Mouse (Mus musculus): ENCODE measurements around the gene Mapk12. TPM values are rescaled to one million over a fixed set of nuclear protein-coding genes. Genes with fewer than 3 reads are reported as not detected.

Gene Mapk12
- total and polyA plus RNA-seq, 3 experiments = 0.18 TPM; not detected in 2

- TF ChIP-seq ZKSCAN1 (IDR thresholded peaks at IDR 0.05; ENCODE audit: low read depth, low read length) = no peak
- TF ChIP-seq RCOR1 (IDR thresholded peaks at IDR 0.05; ENCODE audit: low read depth, low read length) = no peak
- no peak for TF ChIP-seq ETS1 (IDR thresholded peaks at IDR 0.05; ENCODE audit: low read depth, low read length)
- no peak for TF ChIP-seq TBP (IDR thresholded peaks at IDR 0.05; ENCODE audit: low read depth, low read length)
- TF ChIP-seq SIN3A (IDR thresholded peaks at IDR 0.05; ENCODE audit: low read length) = no peak
- TF ChIP-seq TCF12 (IDR thresholded peaks at IDR 0.05; ENCODE audit: low read depth, low read length) = no peak
- no peak for TF ChIP-seq NELFE (IDR thresholded peaks at IDR 0.05; ENCODE audit: low read depth, low read length)
- no peak for TF ChIP-seq RAD21 (IDR thresholded peaks at IDR 0.05; ENCODE audit: low read depth, low read length)
- TF ChIP-seq MYC (IDR thresholded peaks at IDR 0.05; ENCODE audit: low read depth, low read length) = no peak
- no peak for TF ChIP-seq BHLHE40 (IDR thresholded peaks at IDR 0.05; ENCODE audit: borderline replicate concordance, low read depth, low read length)
- no peak for TF ChIP-seq GATA1 (IDR thresholded peaks at IDR 0.05; ENCODE audit: low read depth, low read length)
- no peak for TF ChIP-seq ZMIZ1 (IDR thresholded peaks at IDR 0.05; ENCODE audit: low read depth, low read length)
- DNase-seq (ENCODE audit: low read depth, low spot score) = no peak
- Histone ChIP-seq H3K4me3 (ENCODE audit: control insufficient read depth in 1 of 2, insufficient read depth in 1 of 2, low read depth in 2 of 2, low read length in 2 of 2) (no peak overlapping the region), H3K9me3 (replicated peaks; ENCODE audit: insufficient read depth, low read length) (no peaks in the 10 kb centered on the region), H3K36me3 (ENCODE audit: control insufficient read depth in 1 of 2, insufficient read depth in 2 of 2, low read length in 2 of 2) (peaks cover 0 to 12% of the 10 kb centered on the region in 2 experiments; a peak in 3 of 4 replicates), H3K27me3 (ENCODE audit: control insufficient read depth in 1 of 2, insufficient read depth in 2 of 2, low read length in 2 of 2) (no peaks in the 10 kb centered on the region), H3K27ac (ENCODE audit: control insufficient read depth, low read depth, low read length) (no peak overlapping the region), H3K9ac (ENCODE audit: control insufficient read depth, low read depth, low read length, poor library complexity, severe bottlenecking) (no peak overlapping the region), H3K4me1 (ENCODE audit: control insufficient read depth in 1 of 2, insufficient read depth in 2 of 2, low read length in 2 of 2) (peaks cover 0 to 24% of the 10 kb centered on the region in 2 experiments; a peak in 3 of 4 replicates), H3K79me2 (ENCODE audit: control insufficient read depth, insufficient read depth, low read length, poor library complexity) (peaks cover 33% of the 10 kb centered on the region)
Observed at GRCm38 (mm10) chr15:89125351-89125750, 15.2 kb downstream of the Mapk12 start.

DNA sequence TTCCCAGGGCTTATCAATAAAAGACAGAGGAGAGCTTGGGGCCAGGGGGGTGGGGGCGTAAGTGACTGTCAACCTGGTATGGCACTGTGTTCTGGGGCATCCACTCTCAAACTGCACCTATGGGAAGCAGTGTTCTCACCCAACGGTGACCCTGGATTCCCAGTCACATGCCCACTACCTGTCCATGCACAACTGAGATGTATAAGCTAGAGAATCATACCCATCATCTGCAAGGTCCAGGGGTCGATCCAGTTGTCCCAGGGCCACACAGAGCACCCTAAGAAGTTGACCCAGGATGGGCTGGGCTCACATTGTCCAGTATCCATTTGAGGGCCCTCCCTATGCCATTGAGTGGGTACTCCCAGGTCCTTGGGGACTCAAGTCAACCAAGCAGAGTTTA is 16.2 kb downstream of the Mapk12 start:
- TF ChIP-seq ZNF384 (IDR thresholded peaks at IDR 0.05; ENCODE audit: low read depth, low read length) = no peak
- TF ChIP-seq TCF12 (IDR thresholded peaks at IDR 0.05; ENCODE audit: low read depth, low read length) = no peak
- TF ChIP-seq MAX (IDR thresholded peaks at IDR 0.05; ENCODE audit: low read length) = no peak
- TF ChIP-seq NELFE (IDR thresholded peaks at IDR 0.05; ENCODE audit: low read depth, low read length) = no peak
- no peak for TF ChIP-seq SIN3A (IDR thresholded peaks at IDR 0.05; ENCODE audit: low read length)
- TF ChIP-seq POLR2A (IDR thresholded peaks at IDR 0.05; ENCODE audit: control insufficient read depth in 1 of 2, insufficient read depth in 1 of 2, low read depth in 1 of 2, low read length in 2 of 2, poor library complexity in 1 of 2) = no peak
- no peak for TF ChIP-seq MYB (IDR thresholded peaks at IDR 0.05; ENCODE audit: low read depth, low read length)
- TF ChIP-seq ELF1 (IDR thresholded peaks at IDR 0.05; ENCODE audit: low read depth, low read length) = no peak
- TF ChIP-seq EP300 (IDR thresholded peaks at IDR 0.05; ENCODE audit: low read depth in 1 of 2, low read length in 2 of 2) = no peak
- no peak for TF ChIP-seq POLR2AphosphoS5 (IDR thresholded peaks at IDR 0.05; ENCODE audit: borderline replicate concordance, low read depth, low read length)
- TF ChIP-seq MEF2A (IDR thresholded peaks at IDR 0.05; ENCODE audit: extremely low read depth, insufficient replicate concordance, low read depth, low read length, poor library complexity, severe bottlenecking) = no peak
- TF ChIP-seq TAL1 (IDR thresholded peaks at IDR 0.05; ENCODE audit: low read length) = no peak
- TF ChIP-seq POLR2AphosphoS2 (IDR thresholded peaks at IDR 0.05; ENCODE audit: low read length) = no peak
- TF ChIP-seq GATA1 (IDR thresholded peaks at IDR 0.05; ENCODE audit: low read depth, low read length) = no peak
- no peak for TF ChIP-seq ZMIZ1 (IDR thresholded peaks at IDR 0.05; ENCODE audit: low read depth, low read length)
- TF ChIP-seq SMC3 (IDR thresholded peaks at IDR 0.05; ENCODE audit: low read depth, low read length) = no peak
- no peak for TF ChIP-seq MYC (IDR thresholded peaks at IDR 0.05; ENCODE audit: low read depth, low read length)
- TF ChIP-seq USF1 (IDR thresholded peaks at IDR 0.05; ENCODE audit: low read depth, low read length) = no peak
- no peak for DNase-seq (ENCODE audit: low read depth, low spot score)
- H3K9ac ChIP-seq (ENCODE audit: control insufficient read depth, low read depth, low read length, poor library complexity, severe bottlenecking) = no peak overlapping the region
- H3K27me3 ChIP-seq (ENCODE audit: control insufficient read depth in 1 of 2, insufficient read depth in 2 of 2, low read length in 2 of 2) = no peaks in the 10 kb centered on the region
- H3K36me3 ChIP-seq (ENCODE audit: control insufficient read depth in 1 of 2, insufficient read depth in 2 of 2, low read length in 2 of 2) = peaks cover 0 to 14% of the 10 kb centered on the region in 2 experiments; a peak in 3 of 4 replicates
- H3K4me3 ChIP-seq (ENCODE audit: control insufficient read depth in 1 of 2, insufficient read depth in 1 of 2, low read depth in 2 of 2, low read length in 2 of 2) = no peak overlapping the region
- H3K27ac ChIP-seq (ENCODE audit: control insufficient read depth, low read depth, low read length) = no peak overlapping the region
- H3K4me1 ChIP-seq (ENCODE audit: control insufficient read depth in 1 of 2, insufficient read depth in 2 of 2, low read length in 2 of 2) = peaks cover 0 to 24% of the 10 kb centered on the region in 2 experiments; a peak in 3 of 4 replicates
- H3K79me2 ChIP-seq (ENCODE audit: control insufficient read depth, insufficient read depth, low read length, poor library complexity) = peaks cover 41% of the 10 kb centered on the region
- H3K9me3 ChIP-seq (replicated peaks; ENCODE audit: insufficient read depth, low read length) = no peaks in the 10 kb centered on the region

Measured in MEL (cell line).